Mouse (Mus musculus): ENCODE data around the gene Henmt1. TPM values are rescaled to one million over a fixed set of nuclear protein-coding genes. Genes with fewer than 3 reads are reported as not detected.

The Henmt1 gene
- total and polyA plus RNA-seq, 2 experiments from 2014 or later = not detected

GRCm38 (mm10) chr3:108997284-108997683, 57.6 kb downstream of the Henmt1 start:
- no peak overlapping the region for H3K4me3 ChIP-seq (ENCODE audit: low read depth, low read length)
- ATAC-seq (ENCODE audit: insufficient read depth, low read depth) = no peak
- 30% methylated on average over 11 of the region's 11 CpGs for WGBS

GRCm38 (mm10) chr3:108997762-108998161, 58.1 kb downstream of the Henmt1 start:
- H3K4me3 ChIP-seq (ENCODE audit: low read depth, low read length) = no peak overlapping the region
- H3K27ac ChIP-seq (ENCODE audit: low read depth) = no peak overlapping the region
- DNase-seq (ENCODE audit: low spot score) (no peak), ATAC-seq (ENCODE audit: insufficient read depth, low read depth) (no peak)
- no peak for TF ChIP-seq EP300 (IDR thresholded peaks at IDR 0.05; ENCODE audit: low read depth)
- no peak for TF ChIP-seq CTCF (IDR thresholded peaks at IDR 0.05; ENCODE audit: low read depth)
- no peak overlapping the region for H3K9ac ChIP-seq (replicated peaks; ENCODE audit: low read depth, low read length)
- H3K4me1 ChIP-seq (ENCODE audit: control insufficient read depth, insufficient read depth) = no peaks in the 10 kb centered on the region
- H3K4me2 ChIP-seq (ENCODE audit: low read depth, low read length) = no peak overlapping the region
- 50% methylated on average over 4 of the region's 4 CpGs for WGBS
- H3K9me3 ChIP-seq (replicated peaks; ENCODE audit: control insufficient read depth, low read length) = no peaks in the 10 kb centered on the region
- H3K36me3 ChIP-seq (replicated peaks; ENCODE audit: control insufficient read depth, insufficient read depth, low read length) = peaks cover 11% of the 10 kb centered on the region; the same call in 1 of the 2 replicates
- no peaks in the 10 kb centered on the region for H3K27me3 ChIP-seq (ENCODE audit: control insufficient read depth, insufficient read depth, low read length)

More at GRCm38 (mm10) chr3:108997284-108997683, 57.6 kb downstream of the Henmt1 start:
- peaks cover 11% of the 10 kb centered on the region; the same call in 1 of the 2 replicates for H3K36me3 ChIP-seq (replicated peaks; ENCODE audit: control insufficient read depth, insufficient read depth, low read length)
- H3K4me1 ChIP-seq (ENCODE audit: control insufficient read depth, insufficient read depth) = no peaks in the 10 kb centered on the region
- no peak overlapping the region for H3K4me2 ChIP-seq (ENCODE audit: low read depth, low read length)
- no peak overlapping the region for H3K27ac ChIP-seq (ENCODE audit: low read depth)
- no peak for DNase-seq (ENCODE audit: low spot score)
- no peak overlapping the region for H3K9ac ChIP-seq (replicated peaks; ENCODE audit: low read depth, low read length)
- no peaks in the 10 kb centered on the region for H3K27me3 ChIP-seq (ENCODE audit: control insufficient read depth, insufficient read depth, low read length)
- H3K9me3 ChIP-seq (replicated peaks; ENCODE audit: control insufficient read depth, low read length) = no peaks in the 10 kb centered on the region
- no peak for TF ChIP-seq CTCF (IDR thresholded peaks at IDR 0.05; ENCODE audit: low read depth)
- no peak for TF ChIP-seq EP300 (IDR thresholded peaks at IDR 0.05; ENCODE audit: low read depth)

DNA sequence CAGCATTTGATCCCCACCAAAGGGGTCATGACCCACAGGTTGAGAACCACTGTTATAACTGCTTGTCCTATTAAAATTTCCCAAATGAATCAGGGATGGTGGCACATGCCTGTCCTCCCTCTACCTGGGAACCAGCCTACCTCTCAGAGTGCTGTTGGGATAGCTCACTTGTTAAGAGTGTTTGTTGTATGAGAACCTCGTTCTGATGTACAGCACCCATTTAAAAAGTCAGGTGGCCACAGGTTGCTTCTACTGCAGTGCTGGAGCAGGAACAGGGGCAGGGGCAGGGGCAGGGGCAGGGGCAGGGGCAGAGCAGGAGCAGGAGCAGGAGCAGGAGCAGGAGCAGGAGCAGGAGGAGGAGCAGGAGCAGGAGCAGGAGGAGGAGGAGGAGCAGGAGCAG, 59.5 kb downstream of the Henmt1 start:
- H3K27me3 ChIP-seq (ENCODE audit: control insufficient read depth, insufficient read depth, low read length) = no peaks in the 10 kb centered on the region
- peaks cover 11% of the 10 kb centered on the region; the same call in 1 of the 2 replicates for H3K36me3 ChIP-seq (replicated peaks; ENCODE audit: control insufficient read depth, insufficient read depth, low read length)
- H3K4me1 ChIP-seq (ENCODE audit: control insufficient read depth, insufficient read depth) = no peaks in the 10 kb centered on the region
- H3K9me3 ChIP-seq (replicated peaks; ENCODE audit: control insufficient read depth, low read length) = no peaks in the 10 kb centered on the region
- no peak for TF ChIP-seq CTCF (IDR thresholded peaks at IDR 0.05; ENCODE audit: low read depth)
- TF ChIP-seq EP300 (IDR thresholded peaks at IDR 0.05; ENCODE audit: low read depth) = no peak
- ATAC-seq (ENCODE audit: insufficient read depth, low read depth) (no peak), DNase-seq (ENCODE audit: low spot score) (no peak)
- H3K4me3 ChIP-seq (ENCODE audit: low read depth, low read length) = no peak overlapping the region
- no peak overlapping the region for H3K4me2 ChIP-seq (ENCODE audit: low read depth, low read length)
- H3K9ac ChIP-seq (replicated peaks; ENCODE audit: low read depth, low read length) = no peak overlapping the region
- H3K27ac ChIP-seq (ENCODE audit: low read depth) = no peak overlapping the region
- WGBS = 77% methylated on average over 1 of the region's 1 CpGs

- DNase-seq (ENCODE audit: low spot score) = no peak
- Histone ChIP-seq H3K27me3 (ENCODE audit: control insufficient read depth, insufficient read depth, low read length) (no peaks in the 10 kb centered on the region), H3K4me3 (ENCODE audit: low read depth, low read length) (no peak overlapping the region), H3K9me3 (replicated peaks; ENCODE audit: control insufficient read depth, low read length) (no peaks in the 10 kb centered on the region), H3K36me3 (replicated peaks; ENCODE audit: control insufficient read depth, insufficient read depth, low read length) (peaks cover 7% of the 10 kb centered on the region; the same call in 1 of the 2 replicates), H3K4me1 (ENCODE audit: control insufficient read depth, insufficient read depth) (no peaks in the 10 kb centered on the region), H3K27ac (ENCODE audit: low read depth) (no peak overlapping the region), H3K9ac (replicated peaks; ENCODE audit: low read depth, low read length) (no peak overlapping the region), H3K4me2 (ENCODE audit: low read depth, low read length) (no peak overlapping the region)
- no peak for TF ChIP-seq EP300 (IDR thresholded peaks at IDR 0.05; ENCODE audit: low read depth)
- TF ChIP-seq CTCF (IDR thresholded peaks at IDR 0.05; ENCODE audit: low read depth) = no peak
- WGBS = 78% methylated on average over 5 of the region's 5 CpGs
- no peak for ATAC-seq (ENCODE audit: insufficient read depth, low read depth)
Measured at GRCm38 (mm10) chr3:109005777-109006176, 66.1 kb downstream of the Henmt1 start.

DNA sequence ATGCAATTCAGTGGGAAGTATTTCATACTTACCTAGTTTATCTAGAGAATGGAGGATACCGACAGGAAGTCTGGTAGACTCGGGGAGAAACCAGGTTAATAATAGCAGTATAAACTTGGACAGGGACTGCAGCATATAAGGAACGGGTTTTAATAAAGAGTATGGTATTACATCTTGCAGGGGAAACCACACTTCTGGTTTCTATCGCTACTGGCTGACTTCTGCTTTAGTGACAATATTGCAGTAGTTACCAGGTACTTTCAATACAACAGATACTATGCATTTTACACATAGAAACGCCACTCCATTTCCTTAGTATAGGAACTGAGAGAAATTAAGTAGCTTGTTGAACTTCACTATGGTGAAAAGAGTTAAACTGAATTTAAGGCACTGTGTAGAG, 68.5 kb downstream of the Henmt1 start:
- Histone ChIP-seq H3K36me3 (replicated peaks; ENCODE audit: control insufficient read depth, insufficient read depth, low read length) (no peaks in the 10 kb centered on the region), H3K27me3 (ENCODE audit: control insufficient read depth, insufficient read depth, low read length) (no peaks in the 10 kb centered on the region), H3K4me3 (ENCODE audit: low read depth, low read length) (no peak overlapping the region), H3K9ac (replicated peaks; ENCODE audit: low read depth, low read length) (no peak overlapping the region), H3K4me1 (ENCODE audit: control insufficient read depth, insufficient read depth) (0 out of 2 replicates have a peak, but pooled peaks cover 7% of the 10 kb centered on the region), H3K27ac (ENCODE audit: low read depth) (no peak overlapping the region), H3K4me2 (ENCODE audit: low read depth, low read length) (no peak overlapping the region), H3K9me3 (replicated peaks; ENCODE audit: control insufficient read depth, low read length) (no peaks in the 10 kb centered on the region)
- TF ChIP-seq EP300 (IDR thresholded peaks at IDR 0.05; ENCODE audit: low read depth) (no peak), CTCF (IDR thresholded peaks at IDR 0.05; ENCODE audit: low read depth) (no peak)
- 74% methylated on average over 5 of the region's 5 CpGs for WGBS
- DNase-seq (ENCODE audit: low spot score) = no peak
- no peak for ATAC-seq (ENCODE audit: insufficient read depth, low read depth)

Other genes with a start within 250 kb of the Henmt1 start
- gene Gpsm2, start 217.6 kb upstream of the Henmt1 start, total RNA-seq (2014; rRNA removed; ENCODE audit: low replicate concordance) = 8.7 and 15.8 TPM in 2 replicates
- gene Gpsm2, start 217.6 kb upstream of the Henmt1 start, polyA plus RNA-seq (2015; fragmentation: Nextera tagmentation; extraction: Ambion mirVana) = 9.6 and 10.3 TPM in 2 replicates
- gene Aknad1, start 200.2 kb upstream of the Henmt1 start, total RNA-seq (2014; rRNA removed; ENCODE audit: low replicate concordance) = not detected in 2 replicates
- gene Aknad1, start 200.2 kb upstream of the Henmt1 start, polyA plus RNA-seq (2015; fragmentation: Nextera tagmentation; extraction: Ambion mirVana) = 0.05 TPM in 1 of 2 replicates, not detected in the other
- 12.8 and 28.1 TPM in 2 replicates for gene Stxbp3, start 99.3 kb upstream of the Henmt1 start, total RNA-seq (2014; rRNA removed; ENCODE audit: low replicate concordance)
- 26.8 and 27.9 TPM in 2 replicates for gene Stxbp3, start 99.3 kb upstream of the Henmt1 start, polyA plus RNA-seq (2015; fragmentation: Nextera tagmentation; extraction: Ambion mirVana)
- gene Fndc7, start 49.9 kb upstream of the Henmt1 start, total RNA-seq (2014; rRNA removed; ENCODE audit: low replicate concordance) = 1.5 TPM in 1 of 2 replicates, not detected in the other
- gene Fndc7, start 49.9 kb upstream of the Henmt1 start, polyA plus RNA-seq (2015; fragmentation: Nextera tagmentation; extraction: Ambion mirVana) = 0.08 TPM in 1 of 2 replicates, not detected in the other
- 25.2 and 33.8 TPM in 2 replicates for gene Prpf38b, start 28.1 kb upstream of the Henmt1 start, total RNA-seq (2014; rRNA removed; ENCODE audit: low replicate concordance)
- 27.5 and 27.8 TPM in 2 replicates for gene Prpf38b, start 28.1 kb upstream of the Henmt1 start, polyA plus RNA-seq (2015; fragmentation: Nextera tagmentation; extraction: Ambion mirVana)
- gene Gm9857, start 572 bp downstream of the Henmt1 start, total RNA-seq (2014; rRNA removed; ENCODE audit: low replicate concordance) = not detected in 2 replicates
- not detected in 2 replicates for gene Gm9857, start 572 bp downstream of the Henmt1 start, polyA plus RNA-seq (2015; fragmentation: Nextera tagmentation; extraction: Ambion mirVana)
- 16.5 and 23.2 TPM in 2 replicates for gene Fam102b, start 87.7 kb downstream of the Henmt1 start, total RNA-seq (2014; rRNA removed; ENCODE audit: low replicate concordance)
- gene Fam102b, start 87.7 kb downstream of the Henmt1 start, polyA plus RNA-seq (2015; fragmentation: Nextera tagmentation; extraction: Ambion mirVana) = 3.2 and 3.7 TPM in 2 replicates
- not detected in 2 replicates for gene Slc25a54, start 140.6 kb downstream of the Henmt1 start, total RNA-seq (2014; rRNA removed; ENCODE audit: low replicate concordance)
- not detected in 2 replicates for gene Slc25a54, start 140.6 kb downstream of the Henmt1 start, polyA plus RNA-seq (2015; fragmentation: Nextera tagmentation; extraction: Ambion mirVana)
- 12.0 and 25.0 TPM in 2 replicates for gene Slc25a24, start 183.3 kb downstream of the Henmt1 start, total RNA-seq (2014; rRNA removed; ENCODE audit: low replicate concordance)
- 9.8 and 11.1 TPM in 2 replicates for gene Slc25a24, start 183.3 kb downstream of the Henmt1 start, polyA plus RNA-seq (2015; fragmentation: Nextera tagmentation; extraction: Ambion mirVana)